Mouse (Mus musculus) C2C12 (cell line): ENCODE data around the gene Pcsk5.

Source experiments
- CTCF ChIP-seq: IDR thresholded peaks from one replicate; pipeline ENCODE4 v1.5.1; 2011; ENCODE audit not compliant: control insufficient read depth, insufficient read depth, insufficient read length
- FOSL1 ChIP-seq: IDR thresholded peaks from one replicate; pipeline ENCODE4 v1.8.0; 2011; ENCODE audit warnings: mild to moderate bottlenecking, low read length; ENCODE audit not compliant: poor library complexity, insufficient read depth, severe bottlenecking

GRCm38 (mm10) chr19:17489866-17490141 lies 347.6 kb downstream of the Pcsk5 start:
- TF ChIP-seq FOSL1 (no peak), CTCF (no peak)
